Mouse (Mus musculus) erythroblast, adult 5-6 weeks (primary cell): ENCODE data around the gene Fam210b. TPM values are rescaled to one million over a fixed set of nuclear protein-coding genes. Genes with fewer than 3 reads are reported as not detected.

ENCODE experiments used
- ATAC-seq: replicated peaks from 2 replicates; pipeline ENCODE4 v1.8.0; 2016; ENCODE audit warnings: moderate number of reproducible peaks, mild to moderate bottlenecking, moderate TSS enrichment, inconsistent platforms; ENCODE audit not compliant: poor library complexity, low FRiP score, severe bottlenecking
- total RNA-seq, 2 experiments: library from RNA; stranded (forward) in 1 of 2; stranded (reverse) in 1 of 2; fragments of 150-400 nt in 1 of 2; fragments of 200-764, 138-1000 nt in 1 of 2; gene quantifications; 2 replicates each; pipeline versions ENCODE4 v1.2.3 to v1.2.4; 2015 to 2017; ENCODE audit warnings: low replicate concordance in 2 of 2

Gene Fam210b
- total RNA-seq, 2 experiments from 2014 or later: 114 to 117 TPM

- ATAC-seq: peak; percentile 60
These were observed 3.1 kb downstream of the Fam210b start for GRCm38 (mm10) chr2:172348297-172348950.

GRCm38 (mm10) chr2:172349776-172350175 is 4.4 kb downstream of the Fam210b start:
- no peak for ATAC-seq

GRCm38 (mm10) chr2:172350773-172351172 is 5.4 kb downstream of the Fam210b start:
- ATAC-seq: no peak

GRCm38 (mm10) chr2:172353218-172353617 is 7.9 kb downstream of the Fam210b start:
- no peak for ATAC-seq

- ATAC-seq: no peak
These were observed 9.4 kb downstream of the Fam210b start for GRCm38 (mm10) chr2:172354761-172355160.

GRCm38 (mm10) chr2:172355833-172356232 is 10.5 kb downstream of the Fam210b start:
- no peak for ATAC-seq

- ATAC-seq: no peak
These were observed 17.8 kb downstream of the Fam210b start for GRCm38 (mm10) chr2:172363176-172363575.

GRCm38 (mm10) chr2:172370411-172371223 is 25.3 kb downstream of the Fam210b start, which contains the start of the genes Aurka and Cstf1:
Gene Aurka (minus strand): TSS chr2:172370535.
Gene Cstf1 (plus strand): TSS chr2:172370681.
- peak; percentile 95 for ATAC-seq

- ATAC-seq: no peak
These were observed 25.9 kb downstream of the Fam210b start for GRCm38 (mm10) chr2:172371258-172371657.

- no peak for ATAC-seq
These were observed 31.2 kb downstream of the Fam210b start for GRCm38 (mm10) chr2:172376551-172376950.

GRCm38 (mm10) chr2:172376999-172377515 is 31.7 kb downstream of the Fam210b start:
- ATAC-seq: no peak

- no peak; the same call in 1 of the 2 replicates for ATAC-seq
These were observed 33.0 kb downstream of the Fam210b start for GRCm38 (mm10) chr2:172378332-172378731.

- ATAC-seq: no peak
These were observed 35.1 kb downstream of the Fam210b start for GRCm38 (mm10) chr2:172380513-172380912.

GRCm38 (mm10) chr2:172381341-172381740 is 36.0 kb downstream of the Fam210b start:
- no peak for ATAC-seq

- no peak for ATAC-seq
These were observed 36.5 kb downstream of the Fam210b start for GRCm38 (mm10) chr2:172381898-172382297.

- no peak for ATAC-seq
These were observed 39.4 kb downstream of the Fam210b start for GRCm38 (mm10) chr2:172384715-172385114.

- ATAC-seq: no peak
These were observed 45.0 kb downstream of the Fam210b start for GRCm38 (mm10) chr2:172390341-172390740.

- 0 out of 2 replicates have a peak, but pooled peaks have one; percentile 34 for ATAC-seq
These were observed 46.7 kb downstream of the Fam210b start for GRCm38 (mm10) chr2:172392041-172392521.

GRCm38 (mm10) chr2:172393391-172394051 is 48.2 kb downstream of the Fam210b start, which contains the start of gene Cass4:
Gene Cass4 (plus strand): TSS chr2:172393794.
- ATAC-seq: peak; percentile 69

- ATAC-seq: no peak
These were observed 48.7 kb downstream of the Fam210b start for GRCm38 (mm10) chr2:172394052-172394392.
